In genomic region chr19:29498842-29499456, GRCm38 (mm10) we compare ENCODE assay signal across 15 mouse cellular contexts. TPM values are rescaled to one million over a fixed set of nuclear protein-coding genes. Genes with fewer than 3 reads are reported as not detected.
DNase-seq lines count a peak whose midpoint lies in the region; ATAC-seq and TF ChIP-seq lines count a peak whose summit lies in the region.
"Had no signal": no experiment of that assay in that cellular context is flagged by ENCODE, and none has a peak within 500 bp of the region (broad histone marks: within the 10 kb centered on the region; RNA-seq: fewer than 3 reads in every experiment).

No protein-coding gene starts in this region.

- TF ChIP-seq CTCF in MEL (IDR thresholded peaks at IDR 0.05 in 2 of 3, conservative IDR thresholded peaks at IDR 0.05 in 1 of 3; ENCODE audit: control insufficient read depth in 1 of 3, insufficient read depth in 1 of 3, low read depth in 2 of 3, low read length in 3 of 3, poor library complexity in 1 of 3, severe bottlenecking in 1 of 3) = no peak

- 49% methylated on average over 6 of the region's 6 CpGs for WGBS in kidney, embryonic 16.5 days
- WGBS in kidney, embryonic 15.5 days = 50% methylated on average over 6 of the region's 6 CpGs
- 83% methylated on average over 6 of the region's 6 CpGs for WGBS in embryonic facial prominence, embryonic 10.5 days

- no peaks in the 10 kb centered on the region for H3K9me3 ChIP-seq in kidney, embryonic 16.5 days (ENCODE audit: low read length)
- H3K9me3 ChIP-seq in kidney, embryonic 15.5 days (replicated peaks) = no peaks in the 10 kb centered on the region
- H3K9me3 ChIP-seq in MEL (replicated peaks; ENCODE audit: insufficient read depth, low read length) = no peaks in the 10 kb centered on the region
- H3K9me3 ChIP-seq in embryonic facial prominence, embryonic 10.5 days = no peaks in the 10 kb centered on the region
- H3K9me3 ChIP-seq: hindbrain, embryonic 10.5 days; limb, embryonic 12.5 days had no signal

- H3K79me2 ChIP-seq in MEL (ENCODE audit: control insufficient read depth, insufficient read depth, low read length, poor library complexity) = no peaks in the 10 kb centered on the region

- H3K4me3 ChIP-seq in kidney, embryonic 16.5 days (ENCODE audit: low read length) = no peak overlapping the region
- H3K4me3 ChIP-seq in kidney, embryonic 15.5 days (replicated peaks) = no peak overlapping the region
- H3K4me3 ChIP-seq in MEL (ENCODE audit: control insufficient read depth in 1 of 2, insufficient read depth in 1 of 2, low read depth in 2 of 2, low read length in 2 of 2) = no peak overlapping the region
- H3K4me3 ChIP-seq in embryonic facial prominence, embryonic 10.5 days = no peak overlapping the region
- H3K4me3 ChIP-seq: erythroblast, embryonic 14.5 days; hindbrain, embryonic 10.5 days; limb, embryonic 12.5 days had no signal

- no peaks in the 10 kb centered on the region for H3K36me3 ChIP-seq in kidney, embryonic 16.5 days (ENCODE audit: insufficient read depth, low read length)
- H3K36me3 ChIP-seq in kidney, embryonic 15.5 days = no peaks in the 10 kb centered on the region
- peaks cover 0 to 27% of the 10 kb centered on the region in 2 experiments; a peak in 2 of 4 replicates for H3K36me3 ChIP-seq in MEL (ENCODE audit: control insufficient read depth in 1 of 2, insufficient read depth in 2 of 2, low read length in 2 of 2)
- no peaks in the 10 kb centered on the region for H3K36me3 ChIP-seq in embryonic facial prominence, embryonic 10.5 days (replicated peaks)
- H3K36me3 ChIP-seq: hindbrain, embryonic 10.5 days; limb, embryonic 12.5 days had no signal

- no peak for TF ChIP-seq POLR2A in MEL (IDR thresholded peaks at IDR 0.05; ENCODE audit: control insufficient read depth in 1 of 2, insufficient read depth in 1 of 2, low read depth in 1 of 2, low read length in 2 of 2, poor library complexity in 1 of 2)

- TF ChIP-seq EP300 in MEL (IDR thresholded peaks at IDR 0.05; ENCODE audit: low read depth in 1 of 2, low read length in 2 of 2) = no peak

- 0 out of 2 replicates have a peak overlapping the region, but pooled peaks have one; percentile 11 for H3K9ac ChIP-seq in kidney, embryonic 16.5 days (replicated peaks; ENCODE audit: low read length)
- H3K9ac ChIP-seq in kidney, embryonic 15.5 days = no peak overlapping the region
- no peak overlapping the region for H3K9ac ChIP-seq in MEL (ENCODE audit: control insufficient read depth, low read depth, low read length, poor library complexity, severe bottlenecking)
- H3K9ac ChIP-seq: limb, embryonic 12.5 days had no signal

- no peaks in the 10 kb centered on the region for H3K27me3 ChIP-seq in kidney, embryonic 16.5 days (ENCODE audit: insufficient read depth, low read length)
- no peaks in the 10 kb centered on the region for H3K27me3 ChIP-seq in kidney, embryonic 15.5 days
- H3K27me3 ChIP-seq in MEL (ENCODE audit: control insufficient read depth in 1 of 2, insufficient read depth in 2 of 2, low read length in 2 of 2) = no peaks in the 10 kb centered on the region
- no peaks in the 10 kb centered on the region for H3K27me3 ChIP-seq in embryonic facial prominence, embryonic 10.5 days (replicated peaks; ENCODE audit: low read depth, poor library complexity, severe bottlenecking)
- H3K27me3 ChIP-seq: limb, embryonic 12.5 days had no signal

- TF ChIP-seq RAD21 in MEL (IDR thresholded peaks at IDR 0.05; ENCODE audit: low read depth, low read length) = no peak

- H3K4me2 ChIP-seq in kidney, embryonic 16.5 days (replicated peaks; ENCODE audit: low read depth, low read length) = no peak overlapping the region
- no peak overlapping the region for H3K4me2 ChIP-seq in kidney, embryonic 15.5 days
- H3K4me2 ChIP-seq: limb, embryonic 12.5 days had no signal

- ATAC-seq in kidney, embryonic 16.5 days (ENCODE audit: low FRiP score, low TSS enrichment) = no peak
- no peak for ATAC-seq in kidney, embryonic 15.5 days (replicated peaks; ENCODE audit: low FRiP score)
- peak; percentile 74 to 90 for ATAC-seq in hematopoietic stem cell, adult 5-6 weeks (replicated peaks in 1 of 2; ENCODE audit: insufficient read depth in 1 of 2, low FRiP score in 2 of 2, low TSS enrichment in 1 of 2, low read depth in 1 of 2, poor library complexity in 2 of 2, severe bottlenecking in 2 of 2)
- ATAC-seq in megakaryocyte, adult 5-6 weeks (ENCODE audit: poor library complexity, severe bottlenecking) = 0 out of 2 replicates have a peak, but pooled peaks have one; percentile 2
- ATAC-seq: forebrain, embryonic 16.5 days; inflammation-experienced regulatory T-cells, adult 6 months had no signal

- DNase-seq in MEL (ENCODE audit: low read depth, low spot score) = peak; percentile 68
- DNase-seq in left cerebral cortex, adult 18-20 months (ENCODE audit: low spot score in 2 of 2) = no peak
- no peak for DNase-seq in embryonic facial prominence, embryonic 10.5 days (ENCODE audit: low spot score)
- no peak for DNase-seq in cerebellum, adult 11 months
- DNase-seq: cerebellum, postnatal 14 days; lung, adult 2 months had no signal

- H3K4me1 ChIP-seq in kidney, embryonic 16.5 days (ENCODE audit: insufficient read depth, low read length) = peaks cover 4% of the 10 kb centered on the region; the same call in 1 of the 2 replicates
- H3K4me1 ChIP-seq in kidney, embryonic 15.5 days = peaks cover 4% of the 10 kb centered on the region; the same call in 1 of the 2 replicates
- peaks cover 17 to 24% of the 10 kb centered on the region in 2 experiments for H3K4me1 ChIP-seq in MEL (ENCODE audit: control insufficient read depth in 1 of 2, insufficient read depth in 2 of 2, low read length in 2 of 2)
- H3K4me1 ChIP-seq in embryonic facial prominence, embryonic 10.5 days = peaks cover 7% of the 10 kb centered on the region
- H3K4me1 ChIP-seq: limb, embryonic 12.5 days had no signal

- H3K27ac ChIP-seq in kidney, embryonic 16.5 days (ENCODE audit: low read length) = no peak overlapping the region
- H3K27ac ChIP-seq in kidney, embryonic 15.5 days = no peak overlapping the region
- peak overlapping the region; percentile 78 for H3K27ac ChIP-seq in MEL (ENCODE audit: control insufficient read depth, low read depth, low read length)
- no peak overlapping the region for H3K27ac ChIP-seq in embryonic facial prominence, embryonic 10.5 days (replicated peaks)
- H3K27ac ChIP-seq: hindbrain, embryonic 10.5 days; limb, embryonic 12.5 days had no signal

TF ChIP-seq in MEL, 35 proteins besides CTCF, POLR2A, EP300 and RAD21:
- no peak for TF ChIP-seq TBP (IDR thresholded peaks at IDR 0.05; ENCODE audit: low read depth, low read length)
- TF ChIP-seq GABPA (IDR thresholded peaks at IDR 0.05; ENCODE audit: low read depth, low read length) = no peak
- peak; percentile 72 for TF ChIP-seq GATA1 (IDR thresholded peaks at IDR 0.05; ENCODE audit: low read depth, low read length)

RNA-seq across cellular contexts. Expression of gene Ric1, which starts 23.1 kb away (rescaled TPM):
- polyA plus RNA-seq in kidney, embryonic 16.5 days (2015; fragmentation: Nextera tagmentation; extraction: Ambion mirVana) = 11.6 and 13.8 TPM in 2 replicates
- polyA plus RNA-seq in kidney, embryonic 15.5 days (2015; fragmentation: Nextera tagmentation; extraction: Ambion mirVana) = 14.2 and 14.6 TPM in 2 replicates
- total RNA-seq in MEL (2012; rRNA removed) = 41.0 and 43.8 TPM in 2 replicates
- polyA plus RNA-seq in MEL (2012; ENCODE audit: insufficient read depth in 1 of 2, insufficient read length in 2 of 2, low read depth in 1 of 2, low replicate concordance in 2 of 2, missing spikeins in 1 of 2) = 10 to 100 TPM; 54.2 to 77.2 TPM
- 24.2 and 36.3 TPM in 2 replicates for total RNA-seq in hematopoietic stem cell, adult 5-6 weeks (2017)
- total RNA-seq in megakaryocyte, adult 5-6 weeks (2015) = 12.9 and 13.1 TPM in 2 replicates
- total RNA-seq in megakaryocyte, adult 5-6 weeks (2017) = 14.3 and 15.3 TPM in 2 replicates
- total RNA-seq in left cerebral cortex, adult 18-20 months (2021) = 10 to 100 TPM; 31.3 to 33.2 TPM
- 17.1 and 20.0 TPM in 2 replicates for polyA plus RNA-seq in embryonic facial prominence, embryonic 10.5 days (2016; fragmentation: Nextera tagmentation; extraction: Ambion mirVana)

Comparison
In these comparisons a context has a peak if more than half of its experiments do, and no peak if none do; other contexts are left out.
1. ATAC-seq: peak in hematopoietic stem cell, adult 5-6 weeks (2 of 2) and megakaryocyte, adult 5-6 weeks (single experiment); none in kidney, embryonic 16.5 days (single experiment) and kidney, embryonic 15.5 days (single experiment).